Mouse (Mus musculus): Measurements from ENCODE around the gene Shank3.

- TF ChIP-seq POLR2A (IDR thresholded peaks at IDR 0.05; ENCODE audit: control insufficient read depth, extremely low read depth, insufficient read depth, low read length, poor library complexity) (no peak), CTCF (IDR thresholded peaks at IDR 0.05; ENCODE audit: borderline replicate concordance, control insufficient read depth, extremely low read depth, insufficient read depth, low read length, poor library complexity) (no peak)
Observed at GRCm38 (mm10) chr15:89521951-89522350, 22.5 kb downstream of the Shank3 start.
